Mouse (Mus musculus) myocyte (in vitro differentiated cells): ENCODE results near the gene Adgrb3. TPM values are rescaled to one million over a fixed set of nuclear protein-coding genes. Genes with fewer than 3 reads are reported as not detected.

Experiments
- H3K27me3 ChIP-seq: one replicate; pipeline ENCODE4 v1.6.1; 2011; ENCODE audit not compliant: control insufficient read depth, insufficient read depth, insufficient read length
- H3K36me3 ChIP-seq: one replicate; pipeline ENCODE4 v1.6.1; 2011; ENCODE audit not compliant: control insufficient read depth, insufficient read depth
- H3K4me2 ChIP-seq: one replicate; pipeline ENCODE4 v1.6.1; 2011; ENCODE audit warnings: low read depth, control low read depth
- H3K4me3 ChIP-seq: one replicate; pipeline ENCODE4 v1.5.1; 2011; ENCODE audit warnings: mild to moderate bottlenecking, control low read depth, moderate library complexity
- H3K79me2 ChIP-seq: one replicate; pipeline ENCODE4 v1.6.1; 2011; ENCODE audit not compliant: control insufficient read depth, insufficient read depth
- H3ac ChIP-seq: one replicate; pipeline ENCODE4 v1.6.1; 2011; ENCODE audit not compliant: control insufficient read depth, insufficient read length
- CEBPB ChIP-seq: IDR thresholded peaks from 2 replicates; pipeline ENCODE4 v1.6.1; 2011; ENCODE audit warnings: mild to moderate bottlenecking, moderate library complexity; ENCODE audit not compliant: poor library complexity, insufficient read depth, severe bottlenecking
- E2F4 ChIP-seq: IDR thresholded peaks from one replicate; pipeline ENCODE4 v1.6.1; 2011; ENCODE audit warnings: mild to moderate bottlenecking, control low read depth, moderate library complexity; ENCODE audit not compliant: insufficient read depth
- MAX ChIP-seq: IDR thresholded peaks from one replicate; pipeline ENCODE4 v1.6.1; 2011; ENCODE audit warnings: low read depth, mild to moderate bottlenecking, control low read depth
- MYOD1 ChIP-seq, 3 experiments: IDR thresholded peaks; one replicate each; pipeline ENCODE4 v1.6.1; 2011; ENCODE audit warnings: control low read depth in 2 of 3, low read depth in 2 of 3, mild to moderate bottlenecking in 2 of 3, moderate library complexity in 1 of 3; ENCODE audit not compliant: insufficient read length in 2 of 3, control insufficient read depth in 1 of 3
- MYOG ChIP-seq, 3 experiments: IDR thresholded peaks; one replicate each; pipeline ENCODE4 v1.6.1; 2011; ENCODE audit warnings: control low read depth in 2 of 3, low read depth in 2 of 3, mild to moderate bottlenecking in 2 of 3; ENCODE audit not compliant: insufficient read length in 2 of 3, control insufficient read depth in 1 of 3, insufficient read depth in 1 of 3
- POLR2A ChIP-seq: IDR thresholded peaks from one replicate; pipeline ENCODE4 v1.6.1; 2011; ENCODE audit warnings: low read depth, mild to moderate bottlenecking, control low read depth, moderate library complexity; ENCODE audit not compliant: insufficient read length
- POLR2AphosphoS2 ChIP-seq: IDR thresholded peaks from one replicate; pipeline ENCODE4 v1.6.1; 2011; ENCODE audit warnings: low read depth, control low read depth; ENCODE audit not compliant: insufficient read length
- REST ChIP-seq: IDR thresholded peaks from one replicate; pipeline ENCODE4 v1.6.1; 2011; ENCODE audit warnings: mild to moderate bottlenecking, control low read depth, moderate library complexity; ENCODE audit not compliant: insufficient read depth, insufficient read length
- SRF ChIP-seq: IDR thresholded peaks from one replicate; pipeline ENCODE4 v1.6.1; 2011; ENCODE audit warnings: low read depth; ENCODE audit not compliant: control insufficient read depth, insufficient read length
- TCF12 ChIP-seq: IDR thresholded peaks from one replicate; pipeline ENCODE4 v1.6.1; 2011; ENCODE audit warnings: mild to moderate bottlenecking, control low read depth; ENCODE audit not compliant: poor library complexity, insufficient read depth, severe bottlenecking
- TCF3 ChIP-seq: IDR thresholded peaks from one replicate; pipeline ENCODE4 v1.6.1; 2011; ENCODE audit warnings: low read depth, control low read depth; ENCODE audit not compliant: insufficient read length
- USF1 ChIP-seq: IDR thresholded peaks from one replicate; pipeline ENCODE4 v1.6.1; 2011; ENCODE audit warnings: low read depth, mild to moderate bottlenecking, control low read depth, moderate library complexity
- polyA plus RNA-seq: library from polyadenylated mRNA; unstranded; fragments of >200 nt; fragmentation: generic; extraction: Trizol; gene quantifications from one replicate; pipeline ENCODE4 v1.2.1, GENCODE M21; 2012; ENCODE audit warnings: missing spikeins

The Adgrb3 gene
- polyA plus RNA-seq, 1 experiment = not detected

DNA sequence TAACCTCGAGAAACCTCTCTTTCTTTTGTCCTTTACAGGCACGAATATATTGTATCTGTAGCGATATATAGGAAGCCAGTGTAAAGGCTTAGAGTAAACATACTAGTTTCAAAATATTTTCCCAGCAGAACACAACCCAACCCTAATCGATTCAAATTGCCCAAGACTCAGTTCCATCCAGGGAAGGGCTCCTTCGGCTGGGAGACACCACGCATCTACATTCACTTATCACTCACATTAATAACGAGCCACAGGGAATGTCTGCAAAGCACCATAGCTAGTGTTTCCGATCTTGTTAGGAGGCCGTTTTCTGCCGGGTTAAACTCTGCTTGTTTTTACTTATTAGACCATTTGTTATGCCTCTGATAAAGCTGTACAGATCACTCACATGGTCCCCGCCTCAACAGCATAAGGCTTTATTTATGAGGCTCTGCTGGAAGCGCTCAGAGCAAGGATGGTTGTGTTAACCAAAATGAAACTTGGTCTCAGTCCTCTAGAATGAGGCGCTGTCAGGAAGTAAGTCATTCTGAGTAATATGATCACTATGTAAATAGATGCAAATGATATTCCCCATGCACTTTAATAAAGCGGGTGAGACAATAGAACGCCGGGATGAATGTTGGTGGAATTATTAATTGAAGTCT lies 399.2 kb downstream of the Adgrb3 start:
- Histone ChIP-seq H3K4me2 (peak overlapping the region; percentile 58), H3K27me3 (no peaks in the 10 kb centered on the region), H3K36me3 (no peaks in the 10 kb centered on the region), H3K79me2 (no peaks in the 10 kb centered on the region), H3K4me3 (no peak overlapping the region), H3ac (no peak overlapping the region)
- no peak for TF ChIP-seq POLR2A
- TF ChIP-seq REST = no peak
- TF ChIP-seq E2F4 = no peak

DNA sequence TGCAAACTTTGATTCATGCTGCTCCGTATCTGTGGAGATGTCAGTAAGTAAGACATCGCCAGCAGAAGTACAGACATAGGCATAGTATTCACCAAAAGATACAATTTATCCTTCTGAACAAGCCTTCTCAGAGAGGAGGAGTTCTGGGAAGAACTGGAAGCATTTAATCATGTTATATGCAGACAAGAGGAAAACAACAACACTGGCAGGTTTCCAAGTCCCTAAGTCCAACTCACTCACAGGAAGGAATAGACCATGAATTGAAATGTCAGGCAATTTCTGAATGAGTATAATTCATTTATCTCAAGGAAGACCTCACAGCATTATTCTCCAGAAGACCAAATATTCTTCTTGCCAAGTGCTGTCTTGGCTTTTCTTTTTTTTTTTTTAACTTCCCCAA lies 408.8 kb downstream of the Adgrb3 start:
- Histone ChIP-seq H3K4me3 (no peak overlapping the region), H3K79me2 (no peaks in the 10 kb centered on the region), H3K36me3 (no peaks in the 10 kb centered on the region), H3K4me2 (no peak overlapping the region), H3ac (no peak overlapping the region), H3K27me3 (no peaks in the 10 kb centered on the region)
- no peak for TF ChIP-seq E2F4
- TF ChIP-seq POLR2A = no peak
- no peak for TF ChIP-seq MYOG (IDR thresholded peaks at IDR 0.05; ENCODE audit: control insufficient read depth in 1 of 3, insufficient read depth in 1 of 3, insufficient read length in 2 of 3, low read depth in 2 of 3)
- TF ChIP-seq POLR2AphosphoS2 = no peak

DNA sequence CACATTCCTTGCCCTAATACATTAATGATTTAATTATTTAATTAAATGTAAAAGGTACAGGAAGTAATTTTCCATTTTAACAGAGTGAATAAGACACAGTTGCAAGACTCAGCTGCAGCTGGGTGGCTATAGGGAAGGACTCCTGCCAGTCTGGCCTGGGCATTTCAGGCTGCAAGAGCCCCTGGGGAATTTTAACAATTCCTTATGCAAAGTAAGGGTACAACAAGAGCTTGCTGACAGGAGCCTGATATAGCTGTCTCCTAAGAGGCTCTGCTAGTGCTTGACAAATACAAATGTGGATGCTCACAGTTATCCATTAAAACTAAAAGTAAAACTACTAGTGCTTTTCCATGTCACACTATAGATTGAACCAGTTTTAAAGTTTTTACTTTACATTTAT lies 410.1 kb downstream of the Adgrb3 start:
- no peaks in the 10 kb centered on the region for H3K79me2 ChIP-seq
- no peak overlapping the region for H3K4me3 ChIP-seq
- H3K4me2 ChIP-seq = no peak overlapping the region
- H3K27me3 ChIP-seq = no peaks in the 10 kb centered on the region
- H3ac ChIP-seq = no peak overlapping the region
- TF ChIP-seq USF1 (no peak), SRF (no peak), E2F4 (no peak), CEBPB (no peak), TCF3 (no peak)
- no peaks in the 10 kb centered on the region for H3K36me3 ChIP-seq

DNA sequence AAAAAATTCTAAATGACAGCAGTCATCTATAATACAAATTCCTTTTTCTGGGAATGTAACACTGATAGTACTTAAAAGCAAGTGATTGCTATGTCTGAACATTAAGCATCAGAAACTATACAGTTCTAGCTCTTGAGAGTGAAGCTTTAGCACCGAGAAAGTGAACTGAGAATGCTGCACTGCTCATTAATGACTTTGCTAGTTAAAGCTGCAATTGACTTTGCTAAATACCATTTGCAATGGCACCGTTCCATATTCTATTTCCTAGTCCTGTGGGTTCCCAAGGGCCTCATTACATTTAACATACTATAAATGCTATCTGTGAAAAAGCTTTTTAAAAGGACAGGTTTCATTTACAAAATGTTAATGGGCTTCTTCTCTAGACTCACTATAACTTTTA lies 414.4 kb downstream of the Adgrb3 start:
- TF ChIP-seq TCF3 = no peak
- no peak for TF ChIP-seq MAX
- TF ChIP-seq MYOD1 (IDR thresholded peaks at IDR 0.05; ENCODE audit: control insufficient read depth in 1 of 3, insufficient read length in 2 of 3, low read depth in 2 of 3) = no peak
- no peak for TF ChIP-seq MYOG (IDR thresholded peaks at IDR 0.05; ENCODE audit: control insufficient read depth in 1 of 3, insufficient read depth in 1 of 3, insufficient read length in 2 of 3, low read depth in 2 of 3)
- TF ChIP-seq POLR2AphosphoS2 = no peak
- TF ChIP-seq POLR2A = no peak
- TF ChIP-seq USF1 = no peak
- TF ChIP-seq CEBPB = no peak
- TF ChIP-seq SRF = no peak
- TF ChIP-seq REST = no peak
- no peak for TF ChIP-seq E2F4
- TF ChIP-seq TCF12 = no peak
- no peak overlapping the region for H3K4me3 ChIP-seq
- H3K4me2 ChIP-seq = no peak overlapping the region
- no peaks in the 10 kb centered on the region for H3K27me3 ChIP-seq
- H3K79me2 ChIP-seq = no peaks in the 10 kb centered on the region
- no peaks in the 10 kb centered on the region for H3K36me3 ChIP-seq
- H3ac ChIP-seq = no peak overlapping the region

DNA sequence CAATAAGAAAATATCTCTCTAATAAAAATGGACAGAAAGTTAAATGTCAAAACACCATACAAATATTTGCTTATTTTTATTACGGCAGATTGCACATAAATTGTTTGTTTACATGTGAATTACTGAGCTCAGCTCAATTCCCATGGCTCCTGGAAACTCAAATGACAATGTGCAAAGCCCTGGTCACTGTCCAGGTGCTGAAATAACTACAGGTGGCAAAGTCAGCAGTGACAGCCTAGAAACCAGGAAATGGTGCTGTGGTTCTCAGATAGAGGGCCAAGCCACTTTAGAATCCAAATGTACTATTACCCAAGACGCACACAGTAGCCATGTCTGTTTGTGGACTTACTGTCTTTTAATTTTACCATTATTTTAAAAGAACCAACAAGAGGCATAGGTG lies 465.3 kb downstream of the Adgrb3 start:
- TF ChIP-seq POLR2A = no peak
- no peak for TF ChIP-seq POLR2AphosphoS2
- TF ChIP-seq CEBPB = no peak
- no peak for TF ChIP-seq MYOD1 (IDR thresholded peaks at IDR 0.05; ENCODE audit: control insufficient read depth in 1 of 3, insufficient read length in 2 of 3, low read depth in 2 of 3)
- TF ChIP-seq TCF3 = no peak
- TF ChIP-seq E2F4 = no peak

DNA sequence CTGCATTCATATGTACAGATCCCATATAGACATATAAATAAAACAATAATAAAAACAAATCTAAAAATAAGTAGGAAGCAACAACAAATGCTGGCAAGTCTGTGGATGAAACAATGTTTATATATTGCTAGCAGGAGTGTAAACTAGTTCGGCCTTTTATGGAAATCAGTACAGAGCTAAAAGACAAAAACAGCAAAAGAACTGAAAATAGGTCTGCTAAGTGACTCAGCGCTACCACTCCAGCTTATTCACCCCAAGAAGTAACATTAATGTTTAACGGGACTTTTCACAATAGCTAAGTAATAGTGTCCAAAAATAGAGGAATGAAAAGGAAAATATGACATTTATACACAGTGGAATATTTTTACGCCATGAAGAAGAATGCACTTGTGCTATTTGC lies 471.0 kb downstream of the Adgrb3 start:
- H3K4me3 ChIP-seq = no peak overlapping the region
- H3K79me2 ChIP-seq = no peaks in the 10 kb centered on the region
- no peaks in the 10 kb centered on the region for H3K36me3 ChIP-seq
- no peak overlapping the region for H3ac ChIP-seq
- no peaks in the 10 kb centered on the region for H3K27me3 ChIP-seq
- TF ChIP-seq TCF3 (no peak), MYOD1 (IDR thresholded peaks at IDR 0.05; ENCODE audit: control insufficient read depth in 1 of 3, insufficient read length in 2 of 3, low read depth in 2 of 3) (no peak), POLR2A (no peak), REST (no peak), CEBPB (no peak), E2F4 (no peak), POLR2AphosphoS2 (no peak), MYOG (IDR thresholded peaks at IDR 0.05; ENCODE audit: control insufficient read depth in 1 of 3, insufficient read depth in 1 of 3, insufficient read length in 2 of 3, low read depth in 2 of 3) (no peak), MAX (no peak)
- H3K4me2 ChIP-seq = no peak overlapping the region

More for the DNA sequence above, 465.3 kb downstream of the Adgrb3 start:
- Histone ChIP-seq H3K36me3 (no peaks in the 10 kb centered on the region), H3ac (no peak overlapping the region), H3K4me2 (no peak overlapping the region), H3K4me3 (no peak overlapping the region), H3K27me3 (no peaks in the 10 kb centered on the region), H3K79me2 (no peaks in the 10 kb centered on the region)
